Mouse (Mus musculus) heart, postnatal 0 days (tissue): ENCODE results near the gene Tspan14.

Experiments
- CTCF ChIP-seq: IDR thresholded peaks from 2 replicates; pipeline ENCODE4 v1.5.1; 2016; ENCODE audit warnings: antibody characterized with exemption, control low read depth, low read depth
- EP300 ChIP-seq: IDR thresholded peaks from 2 replicates; pipeline ENCODE4 v1.6.1; 2016; ENCODE audit warnings: antibody characterized with exemption, low read depth

DNA sequence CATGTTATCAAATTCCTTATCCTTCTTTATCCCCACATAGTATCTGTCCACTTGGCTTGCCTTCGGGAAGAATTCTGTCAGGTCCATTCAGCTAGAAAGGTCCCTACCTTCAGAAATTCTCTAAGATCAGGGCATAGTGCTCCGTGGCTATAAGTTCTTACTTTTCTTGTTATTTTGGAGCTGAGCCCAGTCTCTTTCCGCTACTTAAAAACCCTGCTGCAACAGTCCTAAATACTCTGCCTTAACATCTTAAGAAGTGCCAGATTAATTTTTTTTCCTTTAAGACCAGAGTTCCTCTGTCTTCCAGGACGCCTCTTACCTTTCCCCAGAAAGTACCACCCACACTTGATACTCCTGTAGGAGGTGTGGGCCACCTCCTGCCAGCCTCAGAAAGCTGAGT, 6.4 kb downstream of the Tspan14 start:
- TF ChIP-seq CTCF (no peak), EP300 (no peak)
